ENCODE assay signal across 11 mouse cellular contexts in the genomic region with DNA sequence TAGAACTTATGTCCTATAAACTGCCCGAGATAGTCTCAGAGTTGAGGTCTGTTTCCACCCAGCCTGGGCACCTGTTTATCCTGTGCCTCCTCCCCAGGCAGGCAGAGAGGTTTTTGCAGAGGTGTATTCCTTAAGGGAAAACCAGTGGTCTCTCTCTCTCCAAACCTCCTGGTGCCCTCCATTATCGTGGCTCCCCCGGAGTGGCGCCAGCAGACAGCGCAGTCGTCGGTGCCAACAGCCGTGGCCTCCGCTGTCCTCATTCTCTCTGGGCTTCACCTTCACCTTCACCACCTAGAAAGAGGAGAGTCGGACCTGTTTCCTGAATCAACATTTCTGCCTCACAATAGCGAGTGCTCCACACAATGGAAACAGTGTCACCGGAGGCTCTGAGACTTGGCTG. TPM values are rescaled to one million over a fixed set of nuclear protein-coding genes. Genes with fewer than 3 reads are reported as not detected.
DNase-seq lines count a peak whose midpoint lies in the region; ATAC-seq and TF ChIP-seq lines count a peak whose summit lies in the region.
"Had no signal": no experiment of that assay in that cellular context is flagged by ENCODE, and none has a peak within 500 bp of the region (broad histone marks: within the 10 kb centered on the region; RNA-seq: fewer than 3 reads in every experiment).

No protein-coding gene starts in this region.

- peaks cover 28% of the 10 kb centered on the region for H3K36me3 ChIP-seq in erythroblast, embryonic 14.5 days (ENCODE audit: control insufficient read depth)
- peaks cover 54% of the 10 kb centered on the region for H3K36me3 ChIP-seq in G1E (replicated peaks)
- no peaks in the 10 kb centered on the region for H3K36me3 ChIP-seq in heart, postnatal 0 days (replicated peaks; ENCODE audit: control insufficient read depth, insufficient read depth, low read length)
- H3K36me3 ChIP-seq in midbrain, embryonic 12.5 days: no peaks in the 10 kb centered on the region

- TF ChIP-seq EP300 in heart, postnatal 0 days (IDR thresholded peaks at IDR 0.05; ENCODE audit: low read depth): no peak

- 75% methylated on average over 12 of the region's 12 CpGs for WGBS in heart, postnatal 0 days
- WGBS in midbrain, embryonic 12.5 days: 90% methylated on average over 12 of the region's 12 CpGs

- peaks cover 6% of the 10 kb centered on the region for H3K27me3 ChIP-seq in erythroblast, embryonic 14.5 days (ENCODE audit: control insufficient read depth)
- H3K27me3 ChIP-seq in G1E (ENCODE audit: insufficient read depth, low read length): no peaks in the 10 kb centered on the region
- H3K27me3 ChIP-seq in heart, postnatal 0 days (ENCODE audit: control insufficient read depth, insufficient read depth, low read length): no peaks in the 10 kb centered on the region
- peaks cover 14% of the 10 kb centered on the region for H3K27me3 ChIP-seq in midbrain, embryonic 12.5 days

- no peak for TF ChIP-seq CTCF in G1E (IDR thresholded peaks at IDR 0.05; ENCODE audit: low read depth, low read length)
- TF ChIP-seq CTCF in heart, postnatal 0 days (IDR thresholded peaks at IDR 0.05; ENCODE audit: low read depth): no peak

- no peaks in the 10 kb centered on the region; the same call in 1 of the 2 replicates for H3K9me3 ChIP-seq in erythroblast, embryonic 14.5 days (ENCODE audit: control insufficient read depth, low read length)
- peaks cover 8% of the 10 kb centered on the region for H3K9me3 ChIP-seq in G1E (replicated peaks)
- no peaks in the 10 kb centered on the region for H3K9me3 ChIP-seq in heart, postnatal 0 days (replicated peaks; ENCODE audit: control insufficient read depth, low read length)
- no peaks in the 10 kb centered on the region for H3K9me3 ChIP-seq in midbrain, embryonic 12.5 days

- no peak for DNase-seq in G1E (ENCODE audit: low spot score)
- DNase-seq in heart, postnatal 0 days (ENCODE audit: low spot score): no peak
- no peak for DNase-seq in gastrocnemius, adult 18-20 months (ENCODE audit: low spot score)
- DNase-seq in urinary bladder, postnatal 36 days (ENCODE audit: low spot score in 2 of 2): no peak
- no peak for DNase-seq in right cerebral cortex, postnatal 25 days
- DNase-seq: cerebellum, adult 8-10 months; right cerebral cortex, postnatal 4 days had no signal

- ATAC-seq in erythroblast, adult 5-6 weeks (replicated peaks; ENCODE audit: low FRiP score, poor library complexity, severe bottlenecking): no peak
- ATAC-seq in G1E (ENCODE audit: extremely low read depth, insufficient number of reproducible peaks, low FRiP score, poor library complexity, severe bottlenecking): no peak
- ATAC-seq in heart, postnatal 0 days (ENCODE audit: insufficient read depth, low read depth): no peak
- ATAC-seq in midbrain, embryonic 12.5 days (ENCODE audit: low FRiP score, low read depth): no peak

- no peak overlapping the region for H3K9ac ChIP-seq in heart, postnatal 0 days (replicated peaks; ENCODE audit: low read depth, low read length)
- H3K9ac ChIP-seq in midbrain, embryonic 12.5 days (replicated peaks): 0 out of 2 replicates have a peak overlapping the region, but pooled peaks have one; percentile 24

- H3K27ac ChIP-seq in heart, postnatal 0 days (ENCODE audit: low read depth): 0 out of 2 replicates have a peak overlapping the region, but pooled peaks have one; percentile 40
- no peak overlapping the region for H3K27ac ChIP-seq in midbrain, embryonic 12.5 days (replicated peaks)
- H3K27ac ChIP-seq: macrophage had no signal

- peak overlapping the region; percentile 94 for H3K4me2 ChIP-seq in heart, postnatal 0 days (ENCODE audit: low read depth, low read length)
- H3K4me2 ChIP-seq in midbrain, embryonic 12.5 days (replicated peaks): peak overlapping the region; percentile 83

- peaks cover 97% of the 10 kb centered on the region for H3K4me1 ChIP-seq in erythroblast, embryonic 14.5 days (ENCODE audit: control insufficient read depth)
- H3K4me1 ChIP-seq in G1E (ENCODE audit: insufficient read depth, low read depth, low read length): peaks cover 92% of the 10 kb centered on the region
- H3K4me1 ChIP-seq in heart, postnatal 0 days (ENCODE audit: control insufficient read depth, insufficient read depth): peaks cover 51% of the 10 kb centered on the region
- H3K4me1 ChIP-seq in midbrain, embryonic 12.5 days: peaks cover 45% of the 10 kb centered on the region

- H3K4me3 ChIP-seq in erythroblast, embryonic 14.5 days (replicated peaks): peak overlapping the region; percentile 86
- peak overlapping the region; percentile 97; the same call in 1 of the 2 replicates for H3K4me3 ChIP-seq in G1E (ENCODE audit: low read depth, low read length)
- H3K4me3 ChIP-seq in heart, postnatal 0 days (ENCODE audit: low read depth, low read length): no peak overlapping the region
- H3K4me3 ChIP-seq in midbrain, embryonic 12.5 days: no peak overlapping the region

RNA-seq across cellular contexts. Expression of gene Gramd4, which starts 3.1 kb away (rescaled TPM):
- 1.5 and 2.3 TPM in 2 replicates for polyA plus RNA-seq in erythroblast, embryonic 14.5 days (2012)
- 3.3 and 7.3 TPM in 2 replicates for total RNA-seq in erythroblast, adult 5-6 weeks (2015; ENCODE audit: low replicate concordance)
- total RNA-seq in erythroblast, adult 5-6 weeks (2017; ENCODE audit: low replicate concordance): 8.4 and 11.0 TPM in 2 replicates
- total RNA-seq in G1E (2014; fragmentation: Nextera tagmentation) (23.2 and 23.6 TPM in 2 replicates), G1E (2017) (55.4 and 56.8 TPM in 2 replicates)
- 33.4 and 35.2 TPM in 2 replicates for polyA plus RNA-seq in G1E (2012)
- total RNA-seq in heart, postnatal 0 days (2014; rRNA removed; ENCODE audit: low replicate concordance): 31.8 and 35.0 TPM in 2 replicates
- polyA plus RNA-seq in heart, postnatal 0 days (2015; fragmentation: Nextera tagmentation; extraction: Ambion mirVana): 15.4 and 16.2 TPM in 2 replicates
- polyA plus RNA-seq in midbrain, embryonic 12.5 days (2016; fragmentation: Nextera tagmentation; extraction: Ambion mirVana): 29.1 and 31.3 TPM in 2 replicates
- 10 to 100 TPM in 1 of 2 experiments, 1 to 10 TPM in 1; 7.6 to 12.1 TPM for total RNA-seq in gastrocnemius, adult 18-20 months (2021)

RNA-seq across cellular contexts. Expression of gene Celsr1, which starts 27.0 kb away (rescaled TPM):
- polyA plus RNA-seq in erythroblast, embryonic 14.5 days (2012): 0.01 TPM in 1 of 2 replicates, not detected in the other
- 0.38 and 1.5 TPM in 2 replicates for total RNA-seq in erythroblast, adult 5-6 weeks (2015; ENCODE audit: low replicate concordance)
- 0.60 and 0.98 TPM in 2 replicates for total RNA-seq in erythroblast, adult 5-6 weeks (2017; ENCODE audit: low replicate concordance)
- total RNA-seq in G1E (2014; fragmentation: Nextera tagmentation) (4.6 and 4.7 TPM in 2 replicates), G1E (2017) (1.3 TPM in 2 replicates)
- 21.7 and 27.6 TPM in 2 replicates for polyA plus RNA-seq in G1E (2012)
- 17.4 and 18.0 TPM in 2 replicates for total RNA-seq in heart, postnatal 0 days (2014; rRNA removed; ENCODE audit: low replicate concordance)
- polyA plus RNA-seq in heart, postnatal 0 days (2015; fragmentation: Nextera tagmentation; extraction: Ambion mirVana): 0.80 and 0.97 TPM in 2 replicates
- 3.4 and 4.1 TPM in 2 replicates for polyA plus RNA-seq in midbrain, embryonic 12.5 days (2016; fragmentation: Nextera tagmentation; extraction: Ambion mirVana)
- under 1 TPM; 0.24 to 0.32 TPM for total RNA-seq in gastrocnemius, adult 18-20 months (2021)
- polyA plus RNA-seq: macrophage had no signal

Comparison
In these comparisons a context has a peak if more than half of its experiments do, and no peak if none do; other contexts are left out.
1. H3K4me3 ChIP-seq: peak in erythroblast, embryonic 14.5 days (single experiment) and G1E (single experiment); none in heart, postnatal 0 days (single experiment) and midbrain, embryonic 12.5 days (single experiment).